Mouse (Mus musculus) testis, adult 2 months (tissue): ENCODE data around the gene Gm21905. TPM values are rescaled to one million over a fixed set of nuclear protein-coding genes. Genes with fewer than 3 reads are reported as not detected.

Source experiments
- H3K27ac ChIP-seq: fragments of 200-500 bp; 2 replicates; pipeline ENCODE4 v1.5.1; 2012; ENCODE audit warnings: low read depth, low read length; ENCODE audit not compliant: control insufficient read depth, insufficient read depth
- H3K27me3 ChIP-seq: fragments of 200-500 bp; 2 replicates; pipeline ENCODE4 v1.6.1; 2012; ENCODE audit warnings: mild to moderate bottlenecking, low read length, moderate library complexity; ENCODE audit not compliant: control insufficient read depth, insufficient read depth
- H3K36me3 ChIP-seq: fragments of 200-500 bp; 2 replicates; pipeline ENCODE4 v1.6.1; 2012; ENCODE audit warnings: mild to moderate bottlenecking, low read length; ENCODE audit not compliant: control insufficient read depth, insufficient read depth
- H3K4me1 ChIP-seq: fragments of 200-500 bp; 2 replicates; pipeline ENCODE4 v1.6.1; 2012; ENCODE audit warnings: low read length; ENCODE audit not compliant: control insufficient read depth, insufficient read depth
- H3K4me3 ChIP-seq: fragments of 200-500 bp; 2 replicates; pipeline ENCODE4 v1.5.1; 2012; ENCODE audit warnings: low read depth, mild to moderate bottlenecking, low read length, moderate library complexity, mixed read lengths; ENCODE audit not compliant: control insufficient read depth
- CTCF ChIP-seq: fragments of 200-500 bp; IDR thresholded peaks from 2 replicates; pipeline ENCODE4 v1.5.1; 2012; ENCODE audit warnings: low read depth, mild to moderate bottlenecking, inconsistent platforms, low read length, moderate library complexity; ENCODE audit not compliant: control insufficient read depth, insufficient read depth, insufficient replicate concordance
- POLR2A ChIP-seq: fragments of 200-500 bp; IDR thresholded peaks from 2 replicates; pipeline ENCODE4 v1.6.1; 2012; ENCODE audit warnings: low read depth, mild to moderate bottlenecking, inconsistent platforms, low read length, moderate library complexity; ENCODE audit not compliant: control insufficient read depth
- polyA plus RNA-seq: library from polyadenylated mRNA; depleted of rRNA; stranded (reverse); fragments of >200 nt; gene quantifications from 2 replicates; pipeline ENCODE4 v1.2.3, GENCODE M21; 2012

The Gm21905 gene
- polyA plus RNA-seq, 1 experiment = not detected

DNA sequence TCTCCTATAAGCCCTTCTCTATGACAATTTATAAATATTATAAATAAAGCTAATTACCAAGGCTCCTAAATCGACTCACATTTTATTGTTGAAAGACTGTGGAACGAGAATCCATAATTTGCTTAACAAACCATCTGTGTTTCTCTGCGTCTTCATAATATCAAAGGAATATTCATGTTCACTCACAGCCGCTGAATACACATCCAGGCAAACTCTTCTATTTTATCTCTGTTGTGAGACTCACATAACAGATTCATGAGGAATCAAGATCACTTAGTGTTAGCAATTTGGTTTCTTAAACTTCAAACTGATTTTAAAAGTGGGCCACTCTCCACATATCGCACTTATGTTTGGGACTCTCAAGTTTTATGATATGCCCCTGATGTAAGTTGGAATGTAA, 1.9 kb upstream of the Gm21905 start:
- Histone ChIP-seq H3K27me3 (no peaks in the 10 kb centered on the region), H3K27ac (no peak overlapping the region), H3K4me3 (no peak overlapping the region), H3K36me3 (no peaks in the 10 kb centered on the region), H3K4me1 (no peaks in the 10 kb centered on the region)
- TF ChIP-seq CTCF (no peak), POLR2A (no peak)

DNA sequence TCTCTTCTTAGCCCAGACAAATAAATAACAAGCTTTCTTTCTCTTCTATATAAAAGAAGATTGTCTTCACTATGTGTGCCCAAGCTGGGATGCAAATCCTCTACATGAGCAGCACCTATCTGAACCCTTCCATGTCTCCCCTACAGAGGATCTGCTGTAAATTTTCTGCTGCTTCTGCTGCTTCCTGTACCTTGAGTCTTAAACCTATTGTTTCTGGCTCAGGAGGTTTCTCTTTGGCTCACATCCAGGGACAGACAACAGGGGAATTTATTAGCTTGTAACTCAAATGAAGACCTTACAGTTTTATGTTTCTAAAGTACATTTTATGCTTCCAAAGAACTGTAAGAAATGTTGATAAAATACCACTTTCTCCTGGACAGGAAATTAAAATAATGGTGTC, 785 bp upstream of the Gm21905 start:
- no peak overlapping the region for H3K4me3 ChIP-seq
- H3K36me3 ChIP-seq = no peaks in the 10 kb centered on the region
- H3K27ac ChIP-seq = no peak overlapping the region
- no peaks in the 10 kb centered on the region for H3K4me1 ChIP-seq
- no peaks in the 10 kb centered on the region for H3K27me3 ChIP-seq
- TF ChIP-seq CTCF = no peak
- no peak for TF ChIP-seq POLR2A

DNA sequence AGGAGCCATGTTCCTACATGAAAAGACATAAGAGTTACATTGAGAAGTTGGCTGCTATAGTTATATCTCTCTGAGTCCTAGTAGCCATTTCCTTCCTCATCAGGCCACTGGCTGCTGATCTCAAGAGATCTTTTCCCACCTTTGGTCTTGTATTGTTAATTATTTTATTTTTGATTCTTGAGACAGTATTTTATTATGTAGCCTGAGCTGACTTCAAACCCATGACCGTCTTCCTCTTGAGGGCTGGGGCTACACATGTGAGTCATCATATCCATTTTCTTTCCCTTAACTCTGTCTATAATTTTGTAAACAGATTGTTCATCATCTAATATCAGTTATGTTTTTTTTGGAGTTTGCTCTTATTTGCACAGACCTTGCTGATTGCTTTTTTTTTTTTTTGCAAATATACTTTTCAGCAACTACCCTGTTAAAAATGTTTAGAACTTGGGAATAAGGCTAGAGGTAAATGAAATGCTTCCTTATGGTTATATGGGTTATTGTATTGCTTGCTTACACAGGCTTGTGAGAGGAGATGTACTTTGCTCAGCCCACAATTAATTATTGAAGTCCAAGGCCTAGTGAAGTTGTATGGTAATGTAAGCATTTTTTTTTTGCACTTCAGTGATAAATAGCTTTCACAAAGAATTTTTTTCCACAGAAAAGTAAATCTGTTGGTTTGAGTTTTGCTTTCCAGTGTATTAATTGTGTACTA, 2.0 kb downstream of the Gm21905 start:
- Histone ChIP-seq H3K4me1 (no peaks in the 10 kb centered on the region), H3K36me3 (no peaks in the 10 kb centered on the region), H3K27me3 (no peaks in the 10 kb centered on the region), H3K4me3 (no peak overlapping the region), H3K27ac (no peak overlapping the region)
- no peak for TF ChIP-seq CTCF
- TF ChIP-seq POLR2A = no peak

DNA sequence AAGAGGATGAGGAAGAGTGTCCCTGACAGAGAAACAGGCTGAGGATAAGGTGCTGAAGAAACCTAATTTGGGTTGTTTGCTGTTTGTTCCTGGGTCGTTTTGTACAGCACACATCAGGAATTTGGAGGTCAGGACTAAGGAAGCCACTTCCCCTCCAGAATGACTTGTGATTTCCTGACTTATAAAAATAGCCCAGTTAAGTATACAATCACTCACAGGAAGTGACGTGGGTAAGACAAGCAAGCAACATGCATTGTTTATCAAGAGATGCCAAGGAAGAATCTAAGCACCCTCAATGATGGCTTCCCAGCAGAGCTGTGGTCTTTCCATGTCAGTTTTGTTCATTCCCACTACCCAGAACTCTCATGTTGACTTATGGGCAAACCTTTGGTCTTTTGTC, 3.0 kb downstream of the Gm21905 start:
- no peak for TF ChIP-seq CTCF
- no peak for TF ChIP-seq POLR2A
- no peaks in the 10 kb centered on the region for H3K36me3 ChIP-seq
- no peak overlapping the region for H3K27ac ChIP-seq

DNA sequence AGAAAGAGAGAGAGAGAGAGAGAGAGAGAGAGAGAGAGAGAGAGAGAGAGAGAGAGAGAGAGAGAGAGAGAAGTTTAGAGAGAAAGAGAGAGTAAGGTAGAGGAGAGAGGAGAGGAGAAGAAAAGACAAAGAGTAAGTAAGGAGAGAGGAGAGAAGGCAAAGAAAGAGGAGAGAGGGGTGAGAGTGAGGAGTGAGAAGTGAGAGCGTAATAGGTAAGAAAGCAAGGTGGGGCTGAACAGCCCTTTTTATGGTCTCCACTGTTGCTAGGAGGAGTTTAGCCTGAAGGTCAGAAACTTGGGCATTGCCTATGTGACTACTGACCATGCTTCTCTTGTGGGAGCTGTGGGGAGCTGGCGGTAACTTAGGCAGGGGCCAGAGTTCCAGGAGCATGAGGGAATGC, 4.9 kb downstream of the Gm21905 start, which contains the start of gene Gm5108:
Gene Gm5108, plus strand, starts transcription at position 301 of the 400 bp plus-strand sequence.
- H3K27me3 ChIP-seq = no peaks in the 10 kb centered on the region
- TF ChIP-seq CTCF (no peak), POLR2A (no peak)
- H3K4me1 ChIP-seq = no peaks in the 10 kb centered on the region
- no peak within 1 kb of the TSS for H3K4me3 ChIP-seq
- no peaks in the 10 kb centered on the region for H3K36me3 ChIP-seq
- H3K27ac ChIP-seq = no peak within 1 kb of the TSS

More for the DNA sequence above, 3.0 kb downstream of the Gm21905 start:
- no peaks in the 10 kb centered on the region for H3K27me3 ChIP-seq
- no peaks in the 10 kb centered on the region for H3K4me1 ChIP-seq
- peak overlapping the region; percentile 21; the same call in 1 of the 2 replicates for H3K4me3 ChIP-seq

DNA sequence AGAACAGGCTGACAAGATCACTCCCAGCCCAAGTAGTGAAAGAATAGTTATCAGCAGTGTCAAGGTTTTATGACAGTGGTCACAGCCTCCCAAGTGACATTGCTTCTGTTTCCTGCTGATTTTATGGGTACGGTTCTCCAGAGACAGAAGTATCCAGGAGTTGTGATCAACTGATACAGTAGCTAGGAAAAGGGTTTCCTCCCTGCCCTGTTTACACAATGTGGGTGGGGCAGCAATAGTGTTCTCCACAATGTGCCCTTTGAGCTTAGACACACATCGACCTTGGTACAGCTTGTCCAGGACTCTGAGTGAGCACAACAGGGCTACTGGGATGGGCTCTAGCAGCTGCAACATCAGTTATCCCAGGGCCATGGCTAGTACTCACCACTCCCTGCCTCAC, 14.6 kb downstream of the Gm21905 start:
- no peak for TF ChIP-seq CTCF
- no peak for TF ChIP-seq POLR2A
- Histone ChIP-seq H3K36me3 (no peaks in the 10 kb centered on the region), H3K27me3 (no peaks in the 10 kb centered on the region), H3K27ac (no peak overlapping the region), H3K4me3 (no peak overlapping the region), H3K4me1 (no peaks in the 10 kb centered on the region)

DNA sequence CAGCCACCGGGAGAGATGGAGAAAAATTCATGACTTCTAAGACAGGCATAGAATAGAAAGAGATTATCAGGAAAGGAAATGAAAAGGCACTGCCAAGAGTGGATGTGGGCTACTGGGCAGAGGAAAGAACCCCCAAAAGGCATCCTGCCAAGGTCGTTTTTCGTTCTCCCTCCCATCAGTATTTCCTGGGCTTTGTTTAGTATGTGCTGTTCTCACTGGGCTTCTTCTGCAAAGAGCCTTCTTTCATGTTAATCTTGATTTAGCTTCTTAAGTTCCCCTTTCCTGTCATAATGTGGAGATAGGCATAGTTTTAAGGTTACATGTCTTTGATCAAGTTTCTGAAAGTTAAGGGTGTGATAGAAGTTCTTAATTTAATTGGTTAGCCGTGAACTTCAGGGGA, 15.6 kb downstream of the Gm21905 start:
- TF ChIP-seq POLR2A (no peak), CTCF (no peak)
- Histone ChIP-seq H3K27ac (no peak overlapping the region), H3K27me3 (no peaks in the 10 kb centered on the region), H3K36me3 (no peaks in the 10 kb centered on the region), H3K4me3 (no peak overlapping the region), H3K4me1 (no peaks in the 10 kb centered on the region)
